17 mouse cellular contexts compared by ENCODE assay signal in genomic region chr5:137465049-137465448, GRCm38 (mm10). TPM values are rescaled to one million over a fixed set of nuclear protein-coding genes. Genes with fewer than 3 reads are reported as not detected.
A peak's percentile ranks its signal among the peaks of the same experiment; 100 is the strongest.
DNase-seq lines count a peak whose midpoint lies in the region; ATAC-seq and TF ChIP-seq lines count a peak whose summit lies in the region.
"Had no signal": no experiment of that assay in that cellular context is flagged by ENCODE, and none has a peak within 500 bp of the region (broad histone marks: within the 10 kb centered on the region; RNA-seq: fewer than 3 reads in every experiment).

No protein-coding gene starts in this region.

- no peak overlapping the region for H3K4me3 ChIP-seq in forebrain, postnatal 0 days (ENCODE audit: low read depth, low read length)
- H3K4me3 ChIP-seq in forebrain, embryonic 15.5 days: no peak overlapping the region
- H3K4me3 ChIP-seq: megakaryocyte, embryonic 14.5 days; myocyte had no signal

- no peaks in the 10 kb centered on the region for H3K27me3 ChIP-seq in forebrain, postnatal 0 days (ENCODE audit: insufficient read depth, low read length)
- no peaks in the 10 kb centered on the region for H3K27me3 ChIP-seq in forebrain, embryonic 15.5 days

- no peaks in the 10 kb centered on the region for H3K9me3 ChIP-seq in forebrain, postnatal 0 days (ENCODE audit: low read length)
- H3K9me3 ChIP-seq in forebrain, embryonic 15.5 days: no peaks in the 10 kb centered on the region

- no peak overlapping the region for H3K27ac ChIP-seq in forebrain, postnatal 0 days (ENCODE audit: low read depth, low read length)
- no peak overlapping the region for H3K27ac ChIP-seq in forebrain, embryonic 15.5 days (replicated peaks)

- DNase-seq in forebrain, postnatal 0 days: peak; percentile 47
- DNase-seq in layer of hippocampus, adult 9-10 months (ENCODE audit: low spot score): peak; percentile 4
- DNase-seq in layer of hippocampus, postnatal 25 days (ENCODE audit: extremely low spot score in 1 of 2, low spot score in 1 of 2): no peak
- peak; percentile 11 for DNase-seq in lung, postnatal 14 days
- no peak for DNase-seq in lung, postnatal 4 days
- peak; percentile 36 for DNase-seq in brain, embryonic 14.5 days (ENCODE audit: low read depth)
- DNase-seq in T-cell, adult 2 months (ENCODE audit: low spot score): no peak
- DNase-seq: adrenal gland, postnatal 10 days; heart, postnatal 36 days; thymus, postnatal 4 days had no signal

- no peak overlapping the region for H3K4me2 ChIP-seq in forebrain, postnatal 0 days (ENCODE audit: low read depth)
- H3K4me2 ChIP-seq in forebrain, embryonic 15.5 days (replicated peaks): no peak overlapping the region
- H3K4me2 ChIP-seq: liver, embryonic 11.5 days had no signal

- no peaks in the 10 kb centered on the region for H3K36me3 ChIP-seq in forebrain, postnatal 0 days (ENCODE audit: insufficient read depth)
- H3K36me3 ChIP-seq in forebrain, embryonic 15.5 days: no peaks in the 10 kb centered on the region

- TF ChIP-seq CTCF in forebrain, postnatal 0 days (IDR thresholded peaks at IDR 0.05; ENCODE audit: low read depth): peak; percentile 62
- TF ChIP-seq CTCF in brain, embryonic 14.5 days (IDR thresholded peaks at IDR 0.05; ENCODE audit: borderline replicate concordance, extremely low read depth, insufficient read depth, insufficient read length): peak; percentile 22; the same call in 1 of the 2 replicates

- TF ChIP-seq POLR2A in brain, embryonic 14.5 days (IDR thresholded peaks at IDR 0.05; ENCODE audit: borderline replicate concordance, extremely low read depth, insufficient read depth, insufficient read length, poor library complexity, severe bottlenecking): no peak

- H3K9ac ChIP-seq in forebrain, postnatal 0 days: no peak overlapping the region
- no peak overlapping the region for H3K9ac ChIP-seq in forebrain, embryonic 15.5 days (replicated peaks)

- no peaks in the 10 kb centered on the region for H3K4me1 ChIP-seq in forebrain, postnatal 0 days (ENCODE audit: insufficient read depth)
- no peaks in the 10 kb centered on the region for H3K4me1 ChIP-seq in forebrain, embryonic 15.5 days
- H3K4me1 ChIP-seq: megakaryocyte, embryonic 14.5 days had no signal

- 45% methylated on average over 3 of the region's 3 CpGs for WGBS in forebrain, postnatal 0 days
- 57% methylated on average over 3 of the region's 3 CpGs for WGBS in forebrain, embryonic 15.5 days

- peak; percentile 51; the same call in 1 of the 2 replicates for ATAC-seq in forebrain, postnatal 0 days
- no peak for ATAC-seq in forebrain, embryonic 15.5 days (replicated peaks)
- ATAC-seq: CD4-positive, CD25-positive, alpha-beta regulatory T cell, adult 4 months; intestine, embryonic 16.5 days had no signal

RNA-seq across cellular contexts. Expression of gene Zan, which starts 11.8 kb away (rescaled TPM):
- total RNA-seq in forebrain, postnatal 0 days (2014; rRNA removed): 0.31 and 0.62 TPM in 2 replicates
- 0.08 and 0.14 TPM in 2 replicates for polyA plus RNA-seq in forebrain, postnatal 0 days (2015; fragmentation: Nextera tagmentation; extraction: Ambion mirVana)
- 0.04 and 0.14 TPM in 2 replicates for polyA plus RNA-seq in forebrain, embryonic 15.5 days (2015; fragmentation: Nextera tagmentation; extraction: Ambion mirVana)
- total RNA-seq in layer of hippocampus, postnatal 25 days (2021): under 1 TPM; 0.14 to 0.22 TPM
- polyA plus RNA-seq in brain, embryonic 14.5 days (2012; rRNA removed): 0.20 and 0.30 TPM in 2 replicates
- total RNA-seq: heart, adult 8-10 months; heart, postnatal 36 days had no signal

RNA-seq across cellular contexts. Expression of gene Pop7, which starts 37.3 kb away (rescaled TPM):
- 79.1 and 80.6 TPM in 2 replicates for total RNA-seq in forebrain, postnatal 0 days (2014; rRNA removed)
- 99.2 and 110 TPM in 2 replicates for polyA plus RNA-seq in forebrain, postnatal 0 days (2015; fragmentation: Nextera tagmentation; extraction: Ambion mirVana)
- polyA plus RNA-seq in forebrain, embryonic 15.5 days (2015; fragmentation: Nextera tagmentation; extraction: Ambion mirVana): 75.9 and 79.3 TPM in 2 replicates
- total RNA-seq in layer of hippocampus, postnatal 25 days (2021): 10 to 100 TPM; 33.6 to 34.6 TPM
- 64.3 and 83.1 TPM in 2 replicates for polyA plus RNA-seq in brain, embryonic 14.5 days (2012; rRNA removed)

RNA-seq across cellular contexts. Expression of gene Gigyf1, which starts 53.3 kb away (rescaled TPM):
- 21.1 and 25.2 TPM in 2 replicates for total RNA-seq in forebrain, postnatal 0 days (2014; rRNA removed)
- 6.1 and 10.6 TPM in 2 replicates for polyA plus RNA-seq in forebrain, postnatal 0 days (2015; fragmentation: Nextera tagmentation; extraction: Ambion mirVana)
- 19.2 and 20.0 TPM in 2 replicates for polyA plus RNA-seq in forebrain, embryonic 15.5 days (2015; fragmentation: Nextera tagmentation; extraction: Ambion mirVana)
- 10 to 100 TPM; 44.8 to 54.9 TPM for total RNA-seq in layer of hippocampus, postnatal 25 days (2021)
- 56.9 and 57.9 TPM in 2 replicates for polyA plus RNA-seq in brain, embryonic 14.5 days (2012; rRNA removed)

Comparison
In these comparisons a context has a peak if more than half of its experiments do, and no peak if none do; other contexts are left out.
1. DNase-seq: peak in forebrain, postnatal 0 days (single experiment), layer of hippocampus, adult 9-10 months (single experiment), lung, postnatal 14 days (single experiment) and brain, embryonic 14.5 days (single experiment); none in layer of hippocampus, postnatal 25 days (0 of 2), lung, postnatal 4 days (0 of 2) and T-cell, adult 2 months (single experiment).